Mouse (Mus musculus) urinary bladder, postnatal 4 days (tissue): ENCODE measurements around the gene Rhov.

ENCODE experiments used
- DNase-seq, 2 experiments: peaks; one replicate each; pipeline ENCODE4 v3.0.0; 2021 to 2022; ENCODE audit warnings: low spot score in 2 of 2

Rhov gene

GRCm38 (mm10) chr2:119237871-119238220, 33.2 kb downstream of the Rhov start:
- DNase-seq, result no peak

- peak in 1 of 2 experiments; percentile 57 for DNase-seq
Measured at GRCm38 (mm10) chr2:119237210-119237870, 33.7 kb downstream of the Rhov start, which contains the start of gene Spint1. TSS of gene Spint1 (plus strand) at chr2:119237362.

GRCm38 (mm10) chr2:119236682-119237209, 34.3 kb downstream of the Rhov start:
- DNase-seq, result no peak

GRCm38 (mm10) chr2:119229775-119230704, 41.0 kb downstream of the Rhov start, which contains the start of gene Ppp1r14d:
TSS of gene Ppp1r14d (minus strand) at chr2:119229906.
- DNase-seq, result no peak
